Mouse (Mus musculus): ENCODE results near the gene Nanog. TPM values are rescaled to one million over a fixed set of nuclear protein-coding genes. Genes with fewer than 3 reads are reported as not detected.

The Nanog gene
- polyA plus RNA-seq (2016; fragmentation: Nextera tagmentation; extraction: Ambion mirVana), result 0.19 and 0.22 TPM in 2 replicates

- H3K27me3 ChIP-seq, result peaks cover 17% of the 10 kb centered on the region
- no peak within 1 kb of the TSS for H3K27ac ChIP-seq
- no peak within 1 kb of the TSS for H3K4me3 ChIP-seq (replicated peaks)
- no peaks in the 10 kb centered on the region for H3K9me3 ChIP-seq
- no peaks in the 10 kb centered on the region for H3K36me3 ChIP-seq (replicated peaks)
- peaks cover 10% of the 10 kb centered on the region for H3K4me1 ChIP-seq
- no peak for ATAC-seq (ENCODE audit: low FRiP score)
- no peak within 1 kb of the TSS for H3K9ac ChIP-seq
- WGBS, result 16% methylated on average over 12 of the region's 12 CpGs
- H3K4me2 ChIP-seq, result no peak within 1 kb of the TSS
Measured at GRCm38 (mm10) chr6:122707036-122707800, at the start of gene Nanog. Gene Nanog, plus strand, starts transcription at chr6:122707489.

- 85% methylated on average over 5 of the region's 5 CpGs for WGBS
- no peaks in the 10 kb centered on the region for H3K9me3 ChIP-seq
- H3K36me3 ChIP-seq (replicated peaks), result no peaks in the 10 kb centered on the region
- H3K27ac ChIP-seq, result no peak overlapping the region
- peaks cover 24% of the 10 kb centered on the region for H3K27me3 ChIP-seq
- no peak overlapping the region for H3K4me3 ChIP-seq (replicated peaks)
- H3K4me1 ChIP-seq, result peaks cover 7% of the 10 kb centered on the region
- no peak overlapping the region for H3K9ac ChIP-seq
- no peak for ATAC-seq (ENCODE audit: low FRiP score)
- H3K4me2 ChIP-seq, result no peak overlapping the region
Measured at GRCm38 (mm10) chr6:122657630-122658029, 49.7 kb upstream of the Nanog start.

- Histone ChIP-seq H3K4me3 (replicated peaks) (no peak overlapping the region), H3K27ac (no peak overlapping the region), H3K9me3 (no peaks in the 10 kb centered on the region), H3K4me2 (no peak overlapping the region), H3K9ac (no peak overlapping the region), H3K27me3 (peaks cover 34% of the 10 kb centered on the region), H3K4me1 (peaks cover 14% of the 10 kb centered on the region), H3K36me3 (replicated peaks) (no peaks in the 10 kb centered on the region)
- 16% methylated on average over 7 of the region's 7 CpGs for WGBS
- no peak for ATAC-seq (ENCODE audit: low FRiP score)
Measured at GRCm38 (mm10) chr6:122659567-122659966, 47.7 kb upstream of the Nanog start.

- ATAC-seq (ENCODE audit: low FRiP score), result peak; percentile 60; the same call in 1 of the 2 replicates
- Histone ChIP-seq H3K27me3 (peaks cover 36% of the 10 kb centered on the region), H3K4me3 (replicated peaks) (no peak overlapping the region), H3K4me2 (no peak overlapping the region), H3K27ac (no peak overlapping the region), H3K9ac (no peak overlapping the region), H3K4me1 (peaks cover 7% of the 10 kb centered on the region), H3K9me3 (no peaks in the 10 kb centered on the region), H3K36me3 (replicated peaks) (no peaks in the 10 kb centered on the region)
- 44% methylated on average over 8 of the region's 8 CpGs for WGBS
Measured at GRCm38 (mm10) chr6:122660601-122661379, 46.5 kb upstream of the Nanog start.

GRCm38 (mm10) chr6:122662551-122663264 lies 44.6 kb upstream of the Nanog start:
- 36% methylated on average over 22 of the region's 22 CpGs for WGBS
- no peaks in the 10 kb centered on the region for H3K36me3 ChIP-seq (replicated peaks)
- no peak for ATAC-seq (ENCODE audit: low FRiP score)
- H3K9ac ChIP-seq, result no peak overlapping the region
- peaks cover 37% of the 10 kb centered on the region for H3K27me3 ChIP-seq
- peaks cover 7% of the 10 kb centered on the region for H3K4me1 ChIP-seq
- no peaks in the 10 kb centered on the region for H3K9me3 ChIP-seq
- no peak overlapping the region for H3K4me3 ChIP-seq (replicated peaks)
- H3K4me2 ChIP-seq, result no peak overlapping the region
- no peak overlapping the region for H3K27ac ChIP-seq

- no peak overlapping the region for H3K4me3 ChIP-seq (replicated peaks)
- no peaks in the 10 kb centered on the region for H3K36me3 ChIP-seq (replicated peaks)
- no peak overlapping the region for H3K9ac ChIP-seq
- no peaks in the 10 kb centered on the region for H3K9me3 ChIP-seq
- no peak for ATAC-seq (ENCODE audit: low FRiP score)
- H3K27me3 ChIP-seq, result peaks cover 42% of the 10 kb centered on the region
- no peak overlapping the region for H3K27ac ChIP-seq
- no peak overlapping the region for H3K4me2 ChIP-seq
- peaks cover 7% of the 10 kb centered on the region for H3K4me1 ChIP-seq
- 26% methylated on average over 14 of the region's 14 CpGs for WGBS
Measured at GRCm38 (mm10) chr6:122663596-122664206, 43.6 kb upstream of the Nanog start.

- Histone ChIP-seq H3K9me3 (no peaks in the 10 kb centered on the region), H3K9ac (no peak overlapping the region), H3K27ac (no peak overlapping the region), H3K36me3 (replicated peaks) (no peaks in the 10 kb centered on the region), H3K4me2 (no peak overlapping the region), H3K4me1 (peaks cover 15% of the 10 kb centered on the region), H3K4me3 (replicated peaks) (no peak overlapping the region), H3K27me3 (peaks cover 41% of the 10 kb centered on the region)
- ATAC-seq (ENCODE audit: low FRiP score), result no peak
- WGBS, result 82% methylated on average over 7 of the region's 7 CpGs
Measured at GRCm38 (mm10) chr6:122665866-122666265, 41.4 kb upstream of the Nanog start.

GRCm38 (mm10) chr6:122667715-122668114 lies 39.6 kb upstream of the Nanog start:
- no peak overlapping the region for H3K4me2 ChIP-seq
- no peaks in the 10 kb centered on the region for H3K36me3 ChIP-seq (replicated peaks)
- ATAC-seq (ENCODE audit: low FRiP score), result no peak
- H3K4me1 ChIP-seq, result peaks cover 15% of the 10 kb centered on the region
- no peak overlapping the region for H3K27ac ChIP-seq
- H3K27me3 ChIP-seq, result peaks cover 24% of the 10 kb centered on the region
- no peaks in the 10 kb centered on the region for H3K9me3 ChIP-seq
- no peak overlapping the region for H3K9ac ChIP-seq
- 76% methylated on average over 5 of the region's 5 CpGs for WGBS
- no peak overlapping the region for H3K4me3 ChIP-seq (replicated peaks)

GRCm38 (mm10) chr6:122668823-122669222 lies 38.5 kb upstream of the Nanog start:
- H3K27ac ChIP-seq, result no peak overlapping the region
- no peaks in the 10 kb centered on the region for H3K36me3 ChIP-seq (replicated peaks)
- 0 out of 2 replicates have a peak, but pooled peaks have one; percentile 4 for ATAC-seq (ENCODE audit: low FRiP score)
- H3K9ac ChIP-seq, result no peak overlapping the region
- H3K4me1 ChIP-seq, result peaks cover 8% of the 10 kb centered on the region; the same call in 1 of the 2 replicates
- H3K4me2 ChIP-seq, result no peak overlapping the region
- H3K27me3 ChIP-seq, result peaks cover 14% of the 10 kb centered on the region; the same call in 1 of the 2 replicates
- WGBS, result 74% methylated on average over 5 of the region's 5 CpGs
- no peaks in the 10 kb centered on the region for H3K9me3 ChIP-seq
- no peak overlapping the region for H3K4me3 ChIP-seq (replicated peaks)

GRCm38 (mm10) chr6:122669406-122670200 lies 37.7 kb upstream of the Nanog start:
- Histone ChIP-seq H3K9me3 (no peaks in the 10 kb centered on the region), H3K4me3 (replicated peaks) (peak overlapping the region; percentile 42), H3K9ac (peak overlapping the region; percentile 30; the same call in 1 of the 2 replicates), H3K4me2 (peak overlapping the region; percentile 58), H3K36me3 (replicated peaks) (no peaks in the 10 kb centered on the region), H3K27ac (no peak overlapping the region), H3K4me1 (peaks cover 8% of the 10 kb centered on the region; the same call in 1 of the 2 replicates), H3K27me3 (0 out of 2 replicates have a peak, but pooled peaks cover 8% of the 10 kb centered on the region)
- peak; percentile 93 for ATAC-seq (ENCODE audit: low FRiP score)
- 6% methylated on average over 19 of the region's 19 CpGs for WGBS

- Histone ChIP-seq H3K9me3 (no peaks in the 10 kb centered on the region), H3K27me3 (0 out of 2 replicates have a peak, but pooled peaks cover 6% of the 10 kb centered on the region), H3K9ac (peak overlapping the region; percentile 30; the same call in 1 of the 2 replicates), H3K4me3 (replicated peaks) (peak overlapping the region; percentile 42), H3K36me3 (replicated peaks) (no peaks in the 10 kb centered on the region), H3K4me1 (peaks cover 8% of the 10 kb centered on the region; the same call in 1 of the 2 replicates), H3K27ac (no peak overlapping the region), H3K4me2 (peak overlapping the region; percentile 58)
- ATAC-seq (ENCODE audit: low FRiP score), result 0 out of 2 replicates have a peak, but pooled peaks have one; percentile 28
- WGBS, result 21% methylated on average over 10 of the region's 10 CpGs
Measured at GRCm38 (mm10) chr6:122670201-122670551, 37.1 kb upstream of the Nanog start.

Data from forebrain, embryonic 12.5 days (tissue).